Mouse (Mus musculus) CH12.LX (cell line): Measurements from ENCODE around the gene Pld1.

Experiments
- CTCF ChIP-seq, 2 experiments: IDR thresholded peaks in 1 of 2; conservative IDR thresholded peaks in 1 of 2; 2 replicates each; pipeline ENCODE4 v1.5.1; 2011 to 2012; ENCODE audit warnings: low read depth in 2 of 2, low read length in 2 of 2, improper control_type of control experiment in 1 of 2, inconsistent platforms in 1 of 2, mild to moderate bottlenecking in 1 of 2, moderate library complexity in 1 of 2
- EP300 ChIP-seq: IDR thresholded peaks from 2 replicates; pipeline ENCODE4 v1.6.1; 2011; ENCODE audit warnings: low read length, improper control_type of control experiment
- MAFK ChIP-seq: IDR thresholded peaks from 2 replicates; pipeline ENCODE4 v1.6.1; 2011; ENCODE audit warnings: low read length, improper control_type of control experiment; ENCODE audit not compliant: insufficient replicate concordance
- POLR2A ChIP-seq: IDR thresholded peaks from 2 replicates; pipeline ENCODE4 v1.6.1; 2011; ENCODE audit warnings: low read depth, mild to moderate bottlenecking, improper control_type of control experiment, low read length
- RAD21 ChIP-seq: IDR thresholded peaks from 2 replicates; pipeline ENCODE4 v1.6.1; 2011; ENCODE audit warnings: low read depth, mild to moderate bottlenecking, low read length, improper control_type of control experiment, moderate library complexity
- USF1 ChIP-seq: IDR thresholded peaks from 2 replicates; pipeline ENCODE4 v1.6.1; 2014; ENCODE audit warnings: low read depth, mild to moderate bottlenecking, inconsistent platforms, low read length, improper control_type of control experiment
- ZNF384 ChIP-seq: IDR thresholded peaks from 2 replicates; pipeline ENCODE4 v1.6.1; 2012; ENCODE audit warnings: low read depth, low read length, improper control_type of control experiment, inconsistent platforms

GRCm38 (mm10) chr3:28093684-28094302 is 155.3 kb downstream of the Pld1 start:
- no peak for TF ChIP-seq POLR2A
- TF ChIP-seq EP300, result no peak
- TF ChIP-seq CTCF (conservative IDR thresholded peaks at IDR 0.05 in 1 of 2, IDR thresholded peaks at IDR 0.05 in 1 of 2; ENCODE audit: low read depth in 2 of 2, low read length in 2 of 2), result no peak
- TF ChIP-seq RAD21, result no peak
- no peak for TF ChIP-seq USF1
- no peak for TF ChIP-seq ZNF384
- TF ChIP-seq MAFK, result no peak
